Mouse (Mus musculus) natural killer cell, adult 2 months (primary cell): ENCODE results near the gene Derl2.

Experiments
- DNase-seq, 2 experiments: peaks; one replicate each; pipeline ENCODE4 v3.0.0; 2022; ENCODE audit warnings: low spot score in 2 of 2

Gene Derl2

DNA sequence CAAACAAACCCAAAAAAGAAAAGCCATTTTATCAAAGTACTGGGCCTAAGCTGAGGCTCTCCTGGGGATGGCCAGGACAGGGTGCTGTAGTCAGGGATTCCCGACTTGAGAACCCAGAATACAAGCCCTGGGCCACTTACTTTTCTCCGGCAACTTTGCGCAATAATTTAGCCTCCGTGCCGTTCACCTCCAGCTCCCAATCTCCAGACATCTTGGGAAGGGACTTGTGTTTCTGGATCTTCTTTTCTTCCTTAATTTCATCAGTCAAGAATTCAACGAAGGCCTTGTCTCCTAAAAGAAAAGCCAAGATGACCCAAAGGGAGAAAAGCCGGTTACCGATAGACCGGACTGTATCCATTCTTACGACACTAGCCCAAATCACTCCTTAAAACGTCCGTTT lies 37.6 kb downstream of the Derl2 start:
- no peak for DNase-seq

DNA sequence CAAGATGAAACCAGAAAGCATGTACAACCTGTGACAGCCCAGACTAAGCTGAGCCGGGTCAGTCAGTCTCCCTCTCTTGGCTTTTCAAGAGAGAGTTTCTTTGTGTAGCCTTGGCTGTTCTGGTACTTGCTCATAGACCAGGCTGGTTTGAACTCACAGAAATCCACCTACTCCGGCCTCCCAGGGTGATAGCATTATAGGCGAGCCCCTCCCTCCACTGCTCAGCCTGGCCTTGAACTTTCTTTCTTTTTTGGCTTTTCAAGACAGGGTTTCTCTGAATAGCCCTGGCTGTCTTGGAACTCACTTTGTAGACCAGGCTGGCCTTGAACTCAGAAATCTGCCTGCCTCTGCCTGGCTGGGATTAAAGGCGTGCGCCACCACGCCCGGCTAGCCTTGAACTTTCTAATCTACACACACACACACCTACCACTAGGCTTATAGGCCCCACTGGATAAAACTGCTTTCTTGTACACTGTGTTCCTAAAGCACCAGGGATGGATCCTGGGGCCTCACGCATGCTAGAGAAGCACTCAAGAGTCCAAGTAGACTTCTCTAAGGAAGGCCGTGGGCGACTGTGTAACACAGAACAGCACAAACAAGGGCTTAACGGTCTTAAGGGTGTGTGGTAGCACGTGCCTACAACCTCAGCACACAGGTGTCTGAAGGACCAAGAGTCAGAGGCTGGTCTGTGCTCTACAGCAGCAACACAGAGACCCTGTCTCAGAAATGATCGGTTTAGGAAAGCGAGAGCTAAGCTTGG lies 38.7 kb downstream of the Derl2 start:
- no peak for DNase-seq

GRCm38 (mm10) chr11:70980232-70980631 lies 39.4 kb downstream of the Derl2 start:
- DNase-seq: no peak

GRCm38 (mm10) chr11:70977293-70977692 lies 42.3 kb downstream of the Derl2 start:
- DNase-seq: no peak

DNA sequence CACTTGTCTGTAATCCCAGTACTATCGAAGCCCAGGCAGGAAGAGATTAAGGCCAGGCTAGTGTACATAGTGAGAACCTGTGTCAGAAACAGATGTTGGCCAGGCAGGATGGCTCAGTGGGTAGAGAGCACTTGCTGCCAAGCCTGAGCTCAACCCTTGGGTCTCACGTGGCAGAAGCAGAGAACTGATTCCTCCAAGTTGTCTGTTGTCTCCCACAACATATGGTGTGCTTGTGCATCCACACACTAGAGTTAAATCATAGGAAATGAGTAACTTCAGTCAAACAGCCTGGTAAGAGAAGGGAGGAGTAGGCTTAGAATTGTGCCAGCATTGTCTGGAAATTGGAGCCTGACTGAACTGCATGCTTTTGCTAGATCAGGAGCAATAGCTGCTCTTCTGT lies 44.4 kb downstream of the Derl2 start:
- no peak for DNase-seq

- DNase-seq: peak in 1 of 2 experiments; percentile 9
Measured at GRCm38 (mm10) chr11:70973947-70974346, 45.7 kb downstream of the Derl2 start.

- no peak for DNase-seq
Measured at GRCm38 (mm10) chr11:70972586-70972985, 47.1 kb downstream of the Derl2 start.

DNA sequence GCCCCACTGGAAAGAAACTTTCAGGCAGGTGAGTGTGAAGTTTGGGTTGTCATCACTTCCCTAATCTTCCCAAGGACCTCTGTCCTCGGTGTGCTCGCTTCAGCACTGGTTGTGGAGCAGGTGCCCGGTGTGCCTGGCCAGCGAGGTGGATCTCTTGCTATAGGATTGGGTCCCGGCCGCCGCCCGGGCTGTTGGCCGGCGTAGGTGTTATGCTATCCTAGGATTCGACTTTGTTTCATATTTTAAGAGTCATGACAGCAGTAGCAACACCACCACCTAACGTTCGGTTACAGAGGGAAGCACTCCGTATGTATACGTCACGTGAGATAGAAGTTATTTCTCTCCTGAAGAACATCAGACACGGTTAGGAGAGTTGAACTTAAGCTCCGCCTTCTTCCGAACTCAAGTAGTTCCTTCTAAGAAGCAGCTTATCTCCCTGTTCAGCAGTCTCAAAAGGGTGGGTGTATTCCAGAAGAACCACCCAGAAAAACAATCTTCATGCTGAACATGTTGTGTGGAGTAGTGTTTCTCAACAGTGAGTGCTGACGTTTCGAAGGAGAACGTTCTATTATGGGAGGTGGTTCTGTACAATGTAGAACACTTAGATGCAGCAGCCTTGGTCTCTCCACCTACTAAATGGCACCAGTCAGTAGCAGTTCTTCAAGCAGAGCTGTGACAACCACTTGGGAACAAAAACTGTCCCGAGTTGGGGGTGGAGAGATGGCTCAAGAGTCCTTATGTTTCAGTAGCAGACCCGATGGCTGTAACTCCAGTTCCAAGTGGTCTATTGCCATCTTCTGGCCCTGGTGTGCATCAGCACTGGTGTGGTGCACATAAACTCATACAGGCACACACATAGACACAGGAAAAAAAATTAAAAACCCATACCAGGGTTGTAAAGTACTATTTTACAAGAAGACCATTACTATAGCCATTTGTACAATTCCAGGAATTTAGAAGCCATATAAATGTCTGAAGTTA lies 48.8 kb downstream of the Derl2 start:
- peak in 1 of 2 experiments; percentile 21 for DNase-seq

GRCm38 (mm10) chr11:70969821-70970559 lies 49.7 kb downstream of the Derl2 start, which contains the start of the genes Nup88 and Rpain:
Nup88 (minus strand) TSS chr11:70969973.
Rpain (plus strand) TSS chr11:70970213.
- peak; percentile 87 to 90 for DNase-seq

GRCm38 (mm10) chr11:70969271-70969794 lies 50.3 kb downstream of the Derl2 start:
- DNase-seq: no peak

- no peak for DNase-seq
Measured at GRCm38 (mm10) chr11:70964222-70964907, 55.3 kb downstream of the Derl2 start.

- DNase-seq: no peak
Measured at GRCm38 (mm10) chr11:70960786-70961554, 58.7 kb downstream of the Derl2 start.
